Mouse (Mus musculus): ENCODE data around the gene Slc25a13.

GRCm38 (mm10) chr6:5997535-5997934, 219.4 kb downstream of the Slc25a13 start:
- TF ChIP-seq CTCF (conservative IDR thresholded peaks at IDR 0.05 in 1 of 2, IDR thresholded peaks at IDR 0.05 in 1 of 2; ENCODE audit: low read depth in 2 of 2, low read length in 2 of 2) (no peak), POLR2A (IDR thresholded peaks at IDR 0.05; ENCODE audit: low read depth, low read length) (no peak), MEF2A (IDR thresholded peaks at IDR 0.05; ENCODE audit: borderline replicate concordance, low read depth, low read length) (no peak), MAZ (IDR thresholded peaks at IDR 0.05; ENCODE audit: low read depth, low read length) (no peak), TCF12 (IDR thresholded peaks at IDR 0.05; ENCODE audit: low read depth, low read length) (no peak), MAX (IDR thresholded peaks at IDR 0.05; ENCODE audit: low read length) (no peak), ELF1 (IDR thresholded peaks at IDR 0.05; ENCODE audit: low read depth, low read length) (no peak), NRF1 (IDR thresholded peaks at IDR 0.05; ENCODE audit: low read depth, low read length) (no peak), EP300 (IDR thresholded peaks at IDR 0.05; ENCODE audit: low read length) (no peak), JUN (IDR thresholded peaks at IDR 0.05; ENCODE audit: insufficient read depth, low read depth, low read length) (no peak), POLR2AphosphoS2 (IDR thresholded peaks at IDR 0.05; ENCODE audit: low read depth, low read length) (no peak), PAX5 (IDR thresholded peaks at IDR 0.05; ENCODE audit: low read length) (no peak), KAT2A (IDR thresholded peaks at IDR 0.05; ENCODE audit: insufficient replicate concordance, low read length) (no peak), SIN3A (IDR thresholded peaks at IDR 0.05; ENCODE audit: low read length) (no peak)
